Mouse (Mus musculus) adipocyte (in vitro differentiated cells): ENCODE results near the gene Bcar3.

Source experiments
- DNase-seq: peaks from one replicate; pipeline ENCODE4 v3.0.0-alpha.2; 2016; ENCODE audit warnings: low spot score

Gene Bcar3

GRCm38 (mm10) chr3:122458743-122459142 is 164.8 kb downstream of the Bcar3 start:
- DNase-seq = no peak

GRCm38 (mm10) chr3:122460848-122461511 is 167.0 kb downstream of the Bcar3 start:
- DNase-seq = no peak

- no peak for DNase-seq
These were observed 167.6 kb downstream of the Bcar3 start for GRCm38 (mm10) chr3:122461512-122461881.

DNA sequence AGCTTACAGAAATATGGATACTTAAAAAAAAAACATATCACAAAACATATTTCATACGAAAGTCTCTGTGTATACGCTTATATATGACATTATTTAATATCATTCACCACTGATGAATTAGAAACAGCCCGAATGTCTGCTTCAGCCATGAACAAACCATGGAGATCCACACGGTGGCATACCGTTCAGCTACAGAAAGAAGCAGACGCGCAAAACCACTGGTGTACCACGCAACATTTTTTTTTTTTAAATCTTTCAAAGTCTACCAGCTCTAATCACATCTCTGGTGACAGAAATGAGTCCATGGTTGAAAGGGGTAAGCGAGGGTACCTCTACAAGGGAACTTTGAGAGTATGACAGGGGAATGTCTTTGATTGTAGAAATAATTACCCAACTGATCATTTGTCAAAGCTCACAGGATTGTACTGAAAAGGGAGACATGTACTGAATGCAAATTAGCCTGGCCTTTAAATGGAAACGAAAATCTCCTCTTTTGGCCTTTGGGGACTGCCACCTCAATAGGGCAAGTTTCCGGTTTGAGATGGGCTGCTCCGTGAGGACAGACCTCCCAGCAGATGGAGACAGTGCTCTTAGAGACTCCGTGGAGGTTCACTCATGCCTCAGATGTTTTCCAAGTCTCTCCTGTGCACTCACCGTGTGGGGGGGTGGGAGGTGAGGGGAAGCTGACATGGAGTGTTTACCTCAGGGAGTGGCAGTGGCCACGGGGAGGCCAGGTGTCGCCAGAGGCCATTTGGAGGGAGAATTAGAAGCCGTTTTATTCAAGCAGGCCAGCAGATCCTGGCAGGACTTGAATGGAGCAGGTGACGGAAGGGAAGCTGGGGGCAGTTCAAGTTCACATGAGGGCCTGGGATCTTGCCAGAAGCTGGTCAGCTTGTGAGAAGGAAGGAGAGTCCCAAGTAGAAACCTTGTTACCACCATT is 168.3 kb downstream of the Bcar3 start:
- DNase-seq = peak; percentile 32

- no peak for DNase-seq
These were observed 169.2 kb downstream of the Bcar3 start for GRCm38 (mm10) chr3:122463166-122463565.

DNA sequence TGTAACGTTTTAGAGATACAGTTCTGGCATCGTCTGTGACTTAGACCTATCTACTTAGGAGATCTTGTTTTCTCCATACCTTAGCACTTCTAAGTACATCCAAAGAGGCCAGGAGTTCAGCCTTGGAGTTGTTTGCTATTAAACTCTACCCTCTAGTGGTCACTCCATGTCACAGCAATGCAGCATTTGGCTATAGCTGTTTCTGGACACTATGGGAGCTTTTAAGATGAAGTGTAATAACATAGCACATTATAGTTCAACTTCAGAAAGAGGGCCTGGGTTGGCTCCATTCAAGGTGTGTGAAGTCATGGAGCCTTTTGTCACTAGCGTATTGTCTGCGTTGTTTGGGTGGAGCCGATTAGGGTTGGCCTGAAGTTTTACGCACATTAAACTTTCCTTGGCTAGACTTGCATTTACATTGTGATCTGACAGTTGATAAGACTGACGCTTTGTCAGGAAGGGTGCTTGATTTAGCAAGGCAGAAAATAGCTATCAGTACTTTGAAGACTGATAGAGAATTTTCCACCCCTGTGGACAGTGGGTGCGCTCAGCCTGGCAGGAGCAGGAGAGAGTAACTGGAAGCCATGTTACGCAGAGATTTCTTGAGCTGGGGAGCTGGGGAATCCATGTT is 172.3 kb downstream of the Bcar3 start:
- DNase-seq = peak; percentile 75

GRCm38 (mm10) chr3:122467977-122468376 is 174.0 kb downstream of the Bcar3 start:
- peak; percentile 64 for DNase-seq

GRCm38 (mm10) chr3:122470326-122471016 is 176.5 kb downstream of the Bcar3 start:
- DNase-seq = no peak

- peak; percentile 59 for DNase-seq
These were observed 177.2 kb downstream of the Bcar3 start for GRCm38 (mm10) chr3:122471017-122471721.

GRCm38 (mm10) chr3:122472412-122472811 is 178.5 kb downstream of the Bcar3 start:
- DNase-seq = no peak

DNA sequence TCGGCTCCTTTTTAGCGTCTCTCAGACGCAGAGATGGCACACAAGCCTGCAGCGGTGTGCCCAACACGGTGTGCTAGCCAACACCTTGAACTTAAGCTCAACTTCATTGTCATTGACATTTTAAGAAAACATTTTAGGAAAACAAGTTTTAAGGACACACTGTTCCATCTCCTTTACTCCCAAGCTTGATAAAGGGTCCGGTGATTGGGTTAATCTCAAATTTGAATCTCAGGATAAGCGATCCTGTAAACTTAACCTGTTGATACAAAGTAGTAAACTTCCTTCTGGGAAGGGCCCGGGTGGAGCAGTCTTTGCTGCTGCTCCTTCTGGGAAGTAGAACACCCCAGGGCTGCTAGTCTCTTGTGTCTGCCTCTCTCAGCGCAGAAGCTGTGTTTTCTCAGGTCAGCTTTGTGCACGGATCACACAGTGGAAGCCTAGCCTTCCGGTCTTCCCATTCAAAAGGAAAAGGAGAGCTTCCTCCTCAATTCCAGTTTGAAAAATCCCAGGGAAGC is 179.6 kb downstream of the Bcar3 start:
- DNase-seq = no peak

DNA sequence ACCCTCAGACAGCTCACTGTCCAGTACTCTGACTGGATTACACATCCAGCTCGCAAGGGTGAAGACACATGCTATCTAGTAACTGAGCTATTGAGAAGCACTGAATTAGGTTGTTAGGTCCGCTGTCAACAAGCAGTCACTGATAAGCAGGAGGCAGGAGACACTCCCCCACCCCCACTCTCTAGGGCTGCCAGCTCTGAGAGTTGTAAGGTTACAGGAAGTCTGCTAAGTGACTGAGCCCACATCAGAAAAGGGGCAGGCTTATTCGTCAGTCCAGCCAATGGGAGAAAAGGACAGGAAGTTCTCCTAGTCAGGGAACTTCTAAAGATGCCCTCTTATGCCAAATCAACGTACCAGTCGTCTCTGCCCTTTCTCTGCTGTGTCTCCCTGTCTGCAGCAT is 180.1 kb downstream of the Bcar3 start:
- peak; percentile 48 for DNase-seq

- no peak for DNase-seq
These were observed 180.9 kb downstream of the Bcar3 start for GRCm38 (mm10) chr3:122474796-122475195.

DNA sequence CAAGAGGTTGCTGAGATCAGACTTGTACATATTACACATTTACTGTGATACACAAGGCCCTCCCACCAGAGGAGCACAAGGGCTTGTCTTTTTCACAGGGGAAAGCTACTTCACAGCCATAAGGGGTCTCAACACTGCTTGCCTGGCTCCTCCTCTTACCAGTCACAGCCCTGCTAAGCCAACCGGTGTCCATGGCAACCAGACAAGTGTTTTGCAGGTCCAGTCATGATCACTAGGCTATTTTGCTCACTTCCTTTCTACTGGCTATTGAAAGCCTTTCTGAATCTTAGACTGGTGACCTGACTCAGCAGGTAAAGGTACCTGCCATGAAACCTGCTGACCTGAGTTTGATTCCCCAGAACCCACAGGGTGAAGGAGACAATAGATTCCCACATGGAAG is 181.8 kb downstream of the Bcar3 start:
- DNase-seq = no peak

DNA sequence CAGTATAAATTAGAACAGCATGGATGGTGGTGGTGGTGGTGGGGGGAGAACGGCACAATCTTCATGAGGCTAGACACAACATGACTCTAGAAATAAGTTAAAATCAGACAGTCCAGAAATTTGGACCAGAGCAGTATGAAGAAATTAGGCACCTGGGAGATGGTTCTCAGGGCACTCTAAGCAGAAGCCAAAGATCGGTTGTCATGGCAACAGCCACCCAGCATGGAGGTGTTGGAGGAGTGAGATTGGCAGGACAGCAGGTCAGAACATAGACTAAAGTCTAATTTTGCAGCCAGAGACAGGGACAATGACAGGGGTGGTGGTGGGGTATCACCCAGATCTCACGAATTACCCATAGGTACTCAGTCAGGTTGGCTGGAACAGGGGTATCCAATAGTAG is 182.7 kb downstream of the Bcar3 start:
- no peak for DNase-seq

DNA sequence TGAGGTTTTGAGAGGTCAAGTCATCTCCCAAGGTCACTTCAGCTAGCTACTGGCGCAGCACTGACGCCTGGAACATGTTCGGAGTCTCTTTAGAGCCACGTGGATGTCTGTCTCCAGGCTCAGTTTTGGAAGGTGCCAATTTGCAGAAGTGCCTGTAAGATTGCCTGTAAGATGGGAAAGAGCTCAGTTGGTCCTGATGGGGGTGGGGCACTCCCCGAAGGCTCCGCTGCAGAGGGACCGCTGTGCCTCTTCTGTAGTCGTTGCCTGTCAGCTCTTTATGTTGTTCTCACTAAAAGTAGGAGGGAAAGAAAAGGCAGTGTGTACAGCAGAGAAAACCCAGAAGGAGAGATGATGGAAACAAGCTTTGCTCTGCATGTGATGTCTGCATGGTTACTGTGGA is 183.6 kb downstream of the Bcar3 start:
- DNase-seq = no peak

GRCm38 (mm10) chr3:122478735-122479134 is 184.8 kb downstream of the Bcar3 start:
- no peak for DNase-seq

- no peak for DNase-seq
These were observed 186.2 kb downstream of the Bcar3 start for GRCm38 (mm10) chr3:122480065-122480675.

DNA sequence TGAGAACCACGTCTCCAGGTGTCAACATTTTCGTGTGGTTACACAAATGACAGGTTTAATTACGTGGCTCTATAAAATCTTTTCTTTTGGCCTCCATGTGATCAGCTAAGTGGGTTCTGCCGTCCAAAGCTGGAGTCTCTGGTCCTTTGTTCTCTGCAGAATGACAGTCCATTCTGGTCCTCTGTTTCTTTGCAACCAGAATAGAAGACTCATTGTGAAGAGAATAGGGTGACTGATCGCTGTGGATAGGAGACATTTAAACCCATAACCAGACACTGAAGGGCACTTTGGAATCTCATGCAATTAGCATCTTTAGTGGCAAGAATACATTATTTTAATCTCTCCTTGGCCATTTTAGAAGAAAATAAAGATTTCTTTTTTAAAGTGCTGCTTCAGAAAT is 187.1 kb downstream of the Bcar3 start:
- no peak for DNase-seq

- peak; percentile 33 for DNase-seq
These were observed 188.2 kb downstream of the Bcar3 start for GRCm38 (mm10) chr3:122481891-122482739.
